8 mouse cellular contexts compared by ENCODE assay signal in the genomic region with DNA sequence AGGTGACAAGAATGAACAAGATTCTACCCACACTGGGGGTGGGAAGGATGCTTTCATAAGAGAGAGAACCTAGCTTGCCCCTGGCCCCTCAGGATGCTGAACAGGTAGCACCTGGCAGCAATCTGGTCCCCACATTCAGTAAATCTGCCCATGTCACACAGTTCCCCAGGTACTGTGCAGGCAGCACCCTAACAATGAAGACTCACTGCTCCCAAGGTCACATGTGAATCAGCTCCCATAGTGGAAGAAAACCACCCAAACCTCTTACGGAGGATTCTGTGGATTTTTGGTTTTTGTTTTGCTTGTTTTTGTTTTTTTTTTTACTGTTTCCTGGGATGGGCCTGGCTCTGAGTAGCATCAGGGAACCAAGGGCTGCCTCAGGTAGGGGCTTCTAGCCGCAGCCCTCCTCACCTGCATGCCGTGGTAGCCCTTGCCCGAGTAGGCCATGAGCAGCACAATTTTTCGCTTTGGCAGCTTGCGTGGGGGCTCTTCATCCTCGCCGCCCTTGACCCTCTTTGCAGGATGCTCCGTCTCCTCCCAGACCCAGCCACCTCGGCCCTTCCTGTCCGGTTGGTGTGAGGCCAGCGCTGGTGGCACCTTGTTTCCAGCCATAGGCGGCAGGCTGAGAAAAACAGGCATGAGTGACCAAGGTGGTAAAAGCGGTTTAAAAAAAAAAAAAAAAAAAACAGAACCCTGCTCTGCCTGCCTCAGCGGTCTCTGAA. TPM values are rescaled to one million over a fixed set of nuclear protein-coding genes. Genes with fewer than 3 reads are reported as not detected.
A peak's percentile ranks its signal among the peaks of the same experiment; 100 is the strongest.
DNase-seq lines count a peak whose midpoint lies in the region; ATAC-seq and TF ChIP-seq lines count a peak whose summit lies in the region.

No protein-coding gene starts in this region.

- no peak for ATAC-seq in embryonic facial prominence, embryonic 15.5 days (ENCODE audit: insufficient number of reproducible peaks, low FRiP score, low TSS enrichment, low read depth)
- no peak for ATAC-seq in intestine, embryonic 14.5 days (replicated peaks; ENCODE audit: low FRiP score, low TSS enrichment, low read depth)
- no peak for ATAC-seq in midbrain, postnatal 0 days (ENCODE audit: low FRiP score)
- no peak for ATAC-seq in activated CD4-positive, CD25-positive, alpha-beta regulatory T cell, adult 4 months
- ATAC-seq in granulocyte monocyte progenitor cell, adult 5-6 weeks (replicated peaks; ENCODE audit: poor library complexity, severe bottlenecking), result no peak; the same call in 1 of the 2 replicates

- peaks cover 14% of the 10 kb centered on the region for H3K4me1 ChIP-seq in embryonic facial prominence, embryonic 15.5 days
- H3K4me1 ChIP-seq in intestine, embryonic 14.5 days (replicated peaks; ENCODE audit: control insufficient read depth, insufficient read depth, low read length), result peaks cover 18% of the 10 kb centered on the region
- H3K4me1 ChIP-seq in midbrain, postnatal 0 days (ENCODE audit: insufficient read depth, low read length), result no peaks in the 10 kb centered on the region; the same call in 1 of the 2 replicates

- no peak overlapping the region for H3K27ac ChIP-seq in left cerebral cortex, adult 2 months
- H3K27ac ChIP-seq in embryonic facial prominence, embryonic 15.5 days (replicated peaks), result no peak overlapping the region
- no peak overlapping the region for H3K27ac ChIP-seq in intestine, embryonic 14.5 days (ENCODE audit: low read depth)
- no peak overlapping the region for H3K27ac ChIP-seq in midbrain, postnatal 0 days (ENCODE audit: low read depth, low read length)

- no peaks in the 10 kb centered on the region for H3K27me3 ChIP-seq in embryonic facial prominence, embryonic 15.5 days
- H3K27me3 ChIP-seq in intestine, embryonic 14.5 days (replicated peaks; ENCODE audit: control insufficient read depth, insufficient read depth, low read length), result no peaks in the 10 kb centered on the region
- no peaks in the 10 kb centered on the region for H3K27me3 ChIP-seq in midbrain, postnatal 0 days (ENCODE audit: insufficient read depth, low read length)

- peak overlapping the region; percentile 76 for H3K4me3 ChIP-seq in left cerebral cortex, adult 2 months
- H3K4me3 ChIP-seq in embryonic facial prominence, embryonic 15.5 days (replicated peaks), result peak overlapping the region; percentile 66
- H3K4me3 ChIP-seq in intestine, embryonic 14.5 days (ENCODE audit: low read depth, low read length), result peak overlapping the region; percentile 83
- peak overlapping the region; percentile 74 for H3K4me3 ChIP-seq in midbrain, postnatal 0 days (ENCODE audit: low read depth, low read length)

- peak overlapping the region; percentile 65 for H3K9ac ChIP-seq in embryonic facial prominence, embryonic 15.5 days
- peak overlapping the region; percentile 81 for H3K9ac ChIP-seq in intestine, embryonic 14.5 days (ENCODE audit: low read length)
- peak overlapping the region; percentile 72 for H3K9ac ChIP-seq in midbrain, postnatal 0 days (replicated peaks; ENCODE audit: low read length, poor library complexity, severe bottlenecking)

- H3K4me2 ChIP-seq in embryonic facial prominence, embryonic 15.5 days (replicated peaks), result peak overlapping the region; percentile 81
- peak overlapping the region; percentile 81 for H3K4me2 ChIP-seq in intestine, embryonic 14.5 days (ENCODE audit: low read length)
- peak overlapping the region; percentile 91 for H3K4me2 ChIP-seq in midbrain, postnatal 0 days (ENCODE audit: low read depth, low read length, poor library complexity, severe bottlenecking)

- H3K36me3 ChIP-seq in embryonic facial prominence, embryonic 15.5 days, result peaks cover 37% of the 10 kb centered on the region
- H3K36me3 ChIP-seq in intestine, embryonic 14.5 days (ENCODE audit: control insufficient read depth, insufficient read depth, low read length), result peaks cover 41% of the 10 kb centered on the region
- peaks cover 21% of the 10 kb centered on the region for H3K36me3 ChIP-seq in midbrain, postnatal 0 days (ENCODE audit: insufficient read depth, low read length)

- 16% methylated on average over 15 of the region's 15 CpGs for WGBS in embryonic facial prominence, embryonic 15.5 days
- 16% methylated on average over 15 of the region's 15 CpGs for WGBS in intestine, embryonic 14.5 days
- WGBS in midbrain, postnatal 0 days, result 24% methylated on average over 15 of the region's 15 CpGs

- H3K9me3 ChIP-seq in embryonic facial prominence, embryonic 15.5 days (replicated peaks), result no peaks in the 10 kb centered on the region
- H3K9me3 ChIP-seq in intestine, embryonic 14.5 days (ENCODE audit: control insufficient read depth, low read length), result no peaks in the 10 kb centered on the region
- no peaks in the 10 kb centered on the region for H3K9me3 ChIP-seq in midbrain, postnatal 0 days (ENCODE audit: low read length)

- no peak for DNase-seq in left cerebral cortex, adult 2 months (ENCODE audit: extremely low spot score in 1 of 2, low spot score in 2 of 2)
- no peak for DNase-seq in left cerebral cortex, adult 9 months (ENCODE audit: low spot score in 2 of 2)
- no peak for DNase-seq in intestine, embryonic 14.5 days (ENCODE audit: low spot score)
- no peak for DNase-seq in midbrain, postnatal 0 days (ENCODE audit: low spot score)
- no peak for DNase-seq in ovary, postnatal 14 days (ENCODE audit: low spot score)

- TF ChIP-seq CTCF in left cerebral cortex, adult 2 months (IDR thresholded peaks at IDR 0.05), result no peak
- no peak for TF ChIP-seq CTCF in midbrain, postnatal 0 days (IDR thresholded peaks at IDR 0.05)

- intact Hi-C loops in left cerebral cortex, adult 2 months (cut with DNase I), result no loop called here

RNA-seq across cellular contexts. Expression of a gene that starts 1.0 kb away (rescaled TPM):
- 10 to 100 TPM; 21.9 to 24.0 TPM for total RNA-seq in left cerebral cortex, adult 2 months (2021)
- 35.1 and 35.9 TPM in 2 replicates for polyA plus RNA-seq in embryonic facial prominence, embryonic 15.5 days (2015; fragmentation: Nextera tagmentation; extraction: Ambion mirVana)
- 36.4 and 40.4 TPM in 2 replicates for polyA plus RNA-seq in intestine, embryonic 14.5 days (2014; fragmentation: Nextera tagmentation; extraction: Ambion mirVana)
- total RNA-seq in midbrain, postnatal 0 days (2014; rRNA removed), result 10.4 and 11.6 TPM in 2 replicates
- 16.3 and 17.5 TPM in 2 replicates for polyA plus RNA-seq in midbrain, postnatal 0 days (2015; fragmentation: Nextera tagmentation; extraction: Ambion mirVana)
- 10 to 100 TPM; 22.0 to 33.8 TPM for polyA plus RNA-seq in activated CD4-positive, CD25-positive, alpha-beta regulatory T cell, adult 4 months (2017; shearing (Covaris generic))
- total RNA-seq in granulocyte monocyte progenitor cell, adult 5-6 weeks (2014; fragmentation: Nextera tagmentation), result 41.6 and 45.0 TPM in 2 replicates
- 77.9 and 80.0 TPM in 2 replicates for total RNA-seq in granulocyte monocyte progenitor cell, adult 5-6 weeks (2017)

RNA-seq across cellular contexts. Expression of a gene that starts 8.9 kb away (rescaled TPM):
- total RNA-seq in left cerebral cortex, adult 2 months (2021), result 100 to 1,000 TPM; 106 to 114 TPM
- 46.2 and 51.6 TPM in 2 replicates for polyA plus RNA-seq in embryonic facial prominence, embryonic 15.5 days (2015; fragmentation: Nextera tagmentation; extraction: Ambion mirVana)
- polyA plus RNA-seq in intestine, embryonic 14.5 days (2014; fragmentation: Nextera tagmentation; extraction: Ambion mirVana), result 39.5 and 41.8 TPM in 2 replicates
- 67.2 and 72.1 TPM in 2 replicates for total RNA-seq in midbrain, postnatal 0 days (2014; rRNA removed)
- 27.7 and 38.5 TPM in 2 replicates for polyA plus RNA-seq in midbrain, postnatal 0 days (2015; fragmentation: Nextera tagmentation; extraction: Ambion mirVana)
- 10 to 100 TPM; 51.5 to 75.1 TPM for polyA plus RNA-seq in activated CD4-positive, CD25-positive, alpha-beta regulatory T cell, adult 4 months (2017; shearing (Covaris generic))
- total RNA-seq in granulocyte monocyte progenitor cell, adult 5-6 weeks (2014; fragmentation: Nextera tagmentation), result 127 and 160 TPM in 2 replicates
- total RNA-seq in granulocyte monocyte progenitor cell, adult 5-6 weeks (2017), result 35.5 and 68.1 TPM in 2 replicates

RNA-seq across cellular contexts. Expression of a gene that starts 30.5 kb away (rescaled TPM):
- total RNA-seq in left cerebral cortex, adult 2 months (2021), result 10 to 100 TPM; 75.4 to 80.4 TPM
- polyA plus RNA-seq in embryonic facial prominence, embryonic 15.5 days (2015; fragmentation: Nextera tagmentation; extraction: Ambion mirVana), result 18.6 and 21.4 TPM in 2 replicates
- 24.8 and 29.2 TPM in 2 replicates for polyA plus RNA-seq in intestine, embryonic 14.5 days (2014; fragmentation: Nextera tagmentation; extraction: Ambion mirVana)
- total RNA-seq in midbrain, postnatal 0 days (2014; rRNA removed), result 69.8 and 75.4 TPM in 2 replicates
- polyA plus RNA-seq in midbrain, postnatal 0 days (2015; fragmentation: Nextera tagmentation; extraction: Ambion mirVana), result 17.8 and 21.1 TPM in 2 replicates
- 10 to 100 TPM; 10.8 to 10.9 TPM for polyA plus RNA-seq in activated CD4-positive, CD25-positive, alpha-beta regulatory T cell, adult 4 months (2017; shearing (Covaris generic))
- total RNA-seq in granulocyte monocyte progenitor cell, adult 5-6 weeks (2014; fragmentation: Nextera tagmentation), result 17.2 and 27.2 TPM in 2 replicates
- total RNA-seq in granulocyte monocyte progenitor cell, adult 5-6 weeks (2017), result 1.4 and 2.6 TPM in 2 replicates
